Mouse (Mus musculus) left cerebral cortex, postnatal 36 days (tissue): ENCODE measurements around the gene Gramd4. TPM values are rescaled to one million over a fixed set of nuclear protein-coding genes. Genes with fewer than 3 reads are reported as not detected.
A peak's percentile ranks its signal among the peaks of the same experiment; 100 is the strongest.

Experiments
- DNase-seq, 2 experiments: peaks; one replicate each; pipeline ENCODE4 v3.0.0; 2021 to 2022; ENCODE audit warnings: low spot score in 2 of 2, mixed read lengths in 1 of 2
- intact Hi-C: fragments of 180-260 bp; cut with DNase I; formaldehyde crosslinking; loops from one replicate; pipeline ENCODE4 v1.15.1; 2025
- total RNA-seq, 2 experiments: library from RNA; stranded (reverse); gene quantifications; 2 replicates each; pipeline ENCODE4 v1.2.3; 2021

Gramd4 gene
- total RNA-seq, 2 experiments from 2014 or later, result 34.9 to 49.4 TPM

DNA sequence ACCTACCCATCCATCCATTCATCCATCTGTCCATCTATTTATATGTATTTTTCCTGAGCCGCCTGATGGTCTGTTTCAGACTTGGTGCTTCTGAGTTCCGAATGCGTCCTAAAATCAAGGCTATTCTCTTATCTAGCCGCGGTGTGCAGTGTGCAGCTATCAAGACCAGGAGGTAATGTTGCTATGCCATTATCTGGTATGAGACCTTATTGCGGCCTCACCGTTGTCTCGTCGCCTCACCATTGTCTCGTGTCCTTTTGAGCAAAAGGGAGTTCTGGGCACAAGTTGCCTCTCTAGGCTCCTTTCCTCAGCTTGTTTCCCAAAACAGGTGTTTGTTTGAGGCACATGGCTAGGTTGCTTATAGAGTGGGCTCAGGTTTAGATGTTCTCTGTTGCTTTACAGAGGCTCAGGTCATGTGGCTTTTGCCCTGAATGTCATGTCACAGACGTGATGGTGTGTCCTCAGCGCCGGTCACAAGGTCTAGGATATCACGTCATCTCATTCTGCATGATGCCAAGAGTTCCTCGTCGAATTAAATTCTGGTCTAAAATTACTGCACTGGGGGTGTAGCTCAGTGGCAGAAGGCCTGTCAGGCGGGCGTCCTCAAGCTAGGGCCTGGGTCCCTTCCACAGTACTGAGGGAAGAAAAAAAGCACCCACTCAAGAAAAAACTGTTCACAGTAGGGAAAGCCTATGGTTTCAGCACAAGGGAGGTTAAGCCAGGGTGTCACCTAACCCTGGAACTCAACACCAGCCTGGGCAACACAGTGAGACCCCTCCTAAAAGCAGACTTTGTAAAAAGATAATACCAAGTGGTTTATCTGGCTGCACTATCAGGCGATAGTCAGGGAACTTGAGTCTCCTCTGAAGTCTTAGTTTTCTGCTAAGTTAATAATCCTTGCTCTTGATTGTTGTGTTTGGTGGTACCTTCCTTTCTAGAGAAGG lies 47.2 kb downstream of the Gramd4 start:
- intact Hi-C loops, result no loop called here
- DNase-seq, result no peak

DNA sequence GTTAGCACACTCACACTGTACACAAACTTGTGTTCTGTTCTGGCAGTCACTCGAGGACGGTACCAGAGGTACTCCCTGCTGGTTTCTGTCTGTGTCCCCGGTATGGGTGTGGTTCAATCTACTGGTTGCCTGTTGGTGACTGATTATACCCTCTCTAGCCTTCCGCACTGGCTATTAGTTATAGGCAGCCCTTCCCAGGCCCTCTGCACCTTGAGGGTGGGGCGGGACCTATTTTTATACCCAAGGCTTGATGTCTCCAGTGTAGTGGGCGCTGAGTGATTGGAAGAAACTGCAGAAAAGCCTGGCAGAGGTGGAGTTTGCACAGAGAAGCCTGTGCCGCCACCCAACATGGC lies 47.8 kb downstream of the Gramd4 start:
- intact Hi-C loops, result no loop called here
- no peak for DNase-seq

DNA sequence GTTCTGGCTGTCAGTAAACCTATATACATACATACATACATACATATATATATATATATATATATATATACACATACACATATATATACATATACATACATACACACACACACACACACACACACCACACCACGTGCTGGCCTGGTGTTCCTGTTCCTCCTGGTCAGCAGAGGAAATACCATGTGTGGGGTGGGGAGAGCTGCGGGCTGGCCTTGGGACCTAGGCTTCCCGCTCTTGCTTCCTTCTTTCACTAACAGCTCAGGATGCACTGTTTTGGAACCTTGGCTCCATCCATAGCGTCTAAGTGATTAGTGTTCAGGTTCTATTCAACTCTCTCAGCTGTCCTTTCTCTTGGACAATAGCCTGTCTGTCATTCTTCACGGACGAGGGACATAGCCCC lies 48.3 kb downstream of the Gramd4 start:
- intact Hi-C loops, result no loop called here
- DNase-seq, result no peak

DNA sequence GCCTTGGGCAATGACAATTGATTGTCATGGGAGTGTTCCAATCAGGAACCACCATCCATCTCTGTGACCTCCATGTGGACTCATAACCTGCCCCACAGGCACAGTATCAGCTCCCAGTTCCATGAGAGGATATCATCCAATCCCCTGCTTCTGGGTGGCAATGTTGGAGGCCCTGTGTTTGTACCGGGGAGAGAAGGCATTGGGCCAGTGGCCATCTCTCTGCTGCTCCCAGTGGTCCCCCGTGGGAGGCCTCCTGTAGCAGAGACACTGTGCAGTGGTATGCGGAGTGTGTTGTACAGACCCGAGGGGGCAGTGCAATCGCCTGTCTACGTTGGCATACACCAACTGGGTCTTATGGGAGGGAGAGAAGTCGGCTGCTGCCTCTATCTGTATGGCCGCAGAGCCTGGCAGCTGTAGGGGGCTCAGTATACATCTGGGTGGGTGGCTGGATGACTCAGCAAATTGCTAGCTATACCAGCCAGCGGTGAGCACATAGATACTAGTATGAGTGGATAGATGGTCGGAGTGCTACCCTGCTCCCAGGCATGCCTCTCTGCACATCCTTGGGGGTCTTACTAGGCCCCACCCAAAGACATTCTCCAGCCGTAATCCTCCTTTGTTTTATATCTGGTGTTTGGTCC lies 50.5 kb downstream of the Gramd4 start:
- intact Hi-C loops, result no loop called here
- no peak for DNase-seq

DNA sequence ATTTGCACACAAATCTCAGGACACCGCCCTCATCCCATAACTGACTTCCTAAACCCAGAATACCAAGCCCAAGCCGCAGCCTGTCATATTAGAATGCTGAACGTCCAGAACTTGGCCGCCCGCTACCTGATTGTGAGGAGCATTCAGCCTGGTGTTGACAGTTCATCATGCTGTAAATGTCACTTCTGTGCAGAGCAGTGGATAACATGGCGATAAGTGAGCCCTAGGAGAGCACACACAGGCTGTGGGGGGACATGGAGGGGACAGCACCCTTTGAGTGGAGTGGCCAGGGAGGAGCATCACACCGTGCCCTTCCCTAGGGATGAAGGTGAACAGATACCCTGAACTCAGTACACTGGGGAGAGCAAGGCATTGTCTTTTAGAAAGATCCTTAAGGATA lies 51.8 kb downstream of the Gramd4 start:
- intact Hi-C loops, result no loop called here
- DNase-seq, result no peak

DNA sequence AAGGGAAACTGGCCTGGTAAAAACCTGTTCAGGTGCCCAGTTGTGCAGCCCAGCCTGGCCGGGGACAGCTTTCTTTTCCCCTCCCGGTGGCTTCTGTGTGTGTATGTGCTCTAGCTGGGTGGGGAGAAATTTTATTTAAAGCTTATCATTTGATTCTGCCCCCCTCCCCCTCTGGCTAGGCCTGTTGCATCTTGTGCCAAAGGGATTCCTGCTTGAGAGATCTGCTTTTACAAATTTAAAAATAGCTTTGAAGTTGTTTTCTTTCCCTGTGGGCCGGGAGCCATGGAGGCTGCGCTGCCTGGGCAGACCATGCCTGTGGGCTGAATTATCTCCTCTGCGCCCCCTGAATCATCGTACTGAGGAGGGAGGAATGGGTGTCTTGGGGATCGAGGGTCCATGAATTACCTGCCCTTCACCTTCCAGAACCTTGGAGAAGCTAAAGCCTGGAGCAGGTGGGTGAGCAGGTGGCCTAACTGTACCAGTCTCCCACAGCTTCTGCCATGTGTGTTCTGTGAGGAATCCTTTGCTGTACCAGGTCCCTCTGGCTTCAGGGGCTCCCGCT lies 52.2 kb downstream of the Gramd4 start:
- DNase-seq, result peak; percentile 62 to 66
- intact Hi-C loops, result no loop called here

DNA sequence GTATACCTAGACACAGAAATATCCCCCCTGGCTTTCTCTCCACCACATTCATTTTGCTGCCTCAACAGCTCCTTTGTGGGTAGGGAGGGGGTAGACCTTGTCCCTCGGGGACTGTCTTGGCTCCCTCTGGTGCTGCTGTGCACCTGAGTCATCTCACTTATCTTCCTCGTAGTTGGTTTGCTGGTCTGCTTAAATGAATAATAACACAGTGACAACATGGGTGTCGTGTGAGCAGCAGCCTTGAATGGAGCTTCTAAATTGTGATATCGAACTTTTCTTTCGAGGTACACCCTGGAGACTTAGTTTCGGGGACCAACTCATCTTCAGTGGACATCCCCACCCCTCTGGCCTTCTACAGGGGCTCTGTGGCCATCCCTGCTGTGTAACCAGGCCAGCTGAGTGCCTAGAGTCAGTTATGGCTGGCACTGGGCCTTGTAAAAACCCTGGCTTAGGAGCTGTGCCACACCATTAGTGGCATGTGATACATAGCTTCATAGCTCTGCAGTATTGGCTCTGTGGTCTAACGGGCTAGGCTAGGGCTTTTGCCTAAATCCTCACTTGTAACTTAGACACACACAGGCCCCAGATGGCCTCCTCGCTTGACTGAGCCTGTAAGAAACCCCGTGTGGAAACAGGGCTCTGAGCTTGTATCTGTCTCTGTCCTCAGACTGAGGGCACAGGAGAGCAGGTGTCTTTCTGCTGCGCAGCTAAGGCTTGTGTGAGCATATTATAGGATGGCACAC lies 53.0 kb downstream of the Gramd4 start:
- intact Hi-C loops, result no loop called here
- DNase-seq, result no peak

DNA sequence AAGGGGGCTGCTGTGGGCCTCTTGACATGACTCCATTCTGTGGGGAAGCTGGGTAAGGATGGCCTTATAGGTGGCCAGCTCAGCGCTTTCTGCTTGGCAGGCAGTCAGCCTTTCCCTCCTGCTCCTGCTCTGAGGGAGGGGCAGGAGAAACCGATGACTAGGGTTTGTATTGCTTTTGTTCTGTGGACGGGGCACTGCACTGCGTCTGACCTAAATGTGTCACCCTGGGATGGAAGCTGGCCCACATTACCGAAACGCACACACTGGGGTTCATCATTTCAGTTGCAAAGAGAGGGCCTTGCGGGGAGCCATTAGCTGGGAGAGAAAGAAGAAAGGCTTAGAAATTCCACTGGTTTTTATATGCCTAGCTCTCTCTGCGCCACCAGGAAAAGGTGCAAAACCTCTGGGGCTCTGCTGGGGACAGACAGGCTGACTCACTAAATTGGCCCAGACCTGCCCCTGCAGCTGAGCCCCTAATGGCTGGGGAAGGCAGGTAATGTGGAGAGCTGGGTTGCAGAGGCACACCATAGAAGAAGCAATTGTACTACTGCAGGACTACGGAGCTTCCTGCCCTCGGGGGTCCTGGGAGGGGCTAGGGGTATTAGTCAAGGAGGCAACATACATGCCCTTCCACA lies 55.3 kb downstream of the Gramd4 start:
- intact Hi-C loops, result no loop called here
- no peak for DNase-seq

DNA sequence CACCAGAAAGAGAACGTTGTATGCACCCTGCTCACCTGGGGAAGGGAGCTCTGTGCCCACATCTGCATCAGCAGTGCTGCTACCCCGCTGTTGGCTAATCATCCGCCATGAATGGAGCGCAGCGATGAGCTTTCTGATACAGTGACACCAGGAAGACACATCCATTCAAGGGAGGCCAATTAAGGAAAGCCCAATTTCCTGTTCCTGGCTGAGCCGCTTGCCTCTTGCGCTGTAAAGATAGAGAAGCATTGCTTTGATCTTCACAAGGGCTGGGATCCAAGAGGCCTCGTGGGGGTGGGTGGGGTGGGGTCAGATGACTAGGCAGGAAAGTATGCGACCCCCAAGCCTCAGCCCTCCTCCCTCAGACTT lies 55.8 kb downstream of the Gramd4 start:
- DNase-seq, result no peak
- intact Hi-C loops, result no loop called here

DNA sequence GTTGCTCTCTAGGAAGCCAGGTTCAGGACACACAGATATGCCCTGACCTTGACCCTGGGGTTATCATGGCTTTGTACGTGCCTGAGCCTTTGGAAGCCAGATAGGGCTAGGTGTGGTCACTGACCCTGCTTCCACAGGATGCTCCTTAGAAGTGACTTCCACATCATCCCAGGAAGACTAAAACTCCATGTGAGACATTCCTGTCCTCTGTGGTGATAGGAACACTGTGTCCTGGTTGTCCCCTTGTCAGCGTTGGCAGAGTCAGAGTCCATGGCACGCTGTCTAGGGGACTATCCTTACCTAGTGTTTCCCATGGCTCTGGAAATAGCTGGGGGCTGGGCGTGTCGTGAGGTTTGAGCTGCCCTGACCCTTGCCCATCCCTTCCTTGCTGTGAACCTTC lies 58.9 kb downstream of the Gramd4 start:
- intact Hi-C loops, result no loop called here
- DNase-seq, result no peak

DNA sequence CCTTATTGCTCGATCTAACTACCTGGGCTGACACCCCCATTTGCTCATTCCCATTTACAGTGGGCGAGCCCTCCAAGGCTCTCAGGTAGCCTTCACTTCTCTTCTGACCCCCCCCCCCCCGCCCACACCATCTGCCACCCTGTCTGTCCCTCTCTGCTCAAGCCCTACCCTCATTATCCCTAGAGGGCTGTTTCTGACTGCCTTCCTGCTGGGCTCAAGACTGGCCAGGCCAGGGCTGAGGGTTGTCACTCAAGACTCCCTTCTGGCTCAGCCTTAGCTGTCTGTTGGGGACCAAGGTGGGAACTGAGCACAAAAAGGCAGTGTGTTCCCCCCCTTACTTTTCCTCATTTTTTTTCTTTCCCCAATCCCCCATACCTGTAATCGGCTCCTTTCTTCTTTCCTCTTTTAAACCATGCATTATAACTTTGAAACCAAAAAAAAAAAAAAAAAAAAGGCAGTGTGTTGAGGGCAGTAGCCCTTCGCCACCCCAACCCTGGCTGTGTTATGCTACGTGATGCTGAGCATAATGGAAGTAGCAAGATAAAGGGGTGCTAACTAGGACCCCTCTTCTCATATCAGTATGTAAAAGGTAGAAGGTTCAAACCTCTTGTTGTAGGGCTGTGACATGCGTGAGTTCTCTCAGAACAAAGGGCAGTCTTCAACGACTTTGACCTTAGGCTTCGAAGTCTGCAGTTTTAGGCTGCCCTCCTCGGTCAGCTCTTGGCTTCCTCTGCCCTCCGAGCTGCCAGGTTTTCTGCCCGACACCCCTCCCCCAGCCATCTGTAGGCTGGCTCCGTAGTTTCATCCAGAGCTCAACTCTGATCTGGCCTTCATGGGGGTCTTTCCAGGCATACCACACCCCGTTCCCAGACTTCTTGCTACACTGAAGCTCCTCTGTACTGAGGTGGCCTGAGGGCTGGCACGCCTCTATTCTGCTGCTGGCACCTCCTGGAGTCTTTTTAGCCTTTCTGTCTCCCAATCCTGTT lies 59.9 kb downstream of the Gramd4 start:
- DNase-seq, result no peak
- intact Hi-C loops, result no loop called here

DNA sequence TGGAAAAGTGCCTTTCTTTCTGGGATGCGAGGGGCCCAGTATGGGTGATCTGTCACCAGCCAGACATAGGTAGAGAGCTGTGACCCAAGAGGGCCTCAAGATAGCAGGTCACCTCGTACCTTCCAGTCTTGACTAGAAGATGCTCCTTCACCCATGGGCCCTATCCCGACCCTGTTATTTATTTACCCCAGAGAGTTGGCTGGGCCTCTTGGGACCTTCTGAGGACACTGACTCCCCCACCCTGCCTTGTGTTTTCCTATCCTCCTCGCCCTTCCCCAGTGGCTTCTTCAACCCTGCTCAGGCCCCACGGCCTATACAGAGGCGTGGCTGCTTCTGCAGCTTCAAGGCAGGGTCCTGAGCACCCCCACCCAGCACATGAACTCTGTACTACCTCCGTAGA lies 61.7 kb downstream of the Gramd4 start:
- intact Hi-C loops, result no loop called here
- DNase-seq, result no peak

DNA sequence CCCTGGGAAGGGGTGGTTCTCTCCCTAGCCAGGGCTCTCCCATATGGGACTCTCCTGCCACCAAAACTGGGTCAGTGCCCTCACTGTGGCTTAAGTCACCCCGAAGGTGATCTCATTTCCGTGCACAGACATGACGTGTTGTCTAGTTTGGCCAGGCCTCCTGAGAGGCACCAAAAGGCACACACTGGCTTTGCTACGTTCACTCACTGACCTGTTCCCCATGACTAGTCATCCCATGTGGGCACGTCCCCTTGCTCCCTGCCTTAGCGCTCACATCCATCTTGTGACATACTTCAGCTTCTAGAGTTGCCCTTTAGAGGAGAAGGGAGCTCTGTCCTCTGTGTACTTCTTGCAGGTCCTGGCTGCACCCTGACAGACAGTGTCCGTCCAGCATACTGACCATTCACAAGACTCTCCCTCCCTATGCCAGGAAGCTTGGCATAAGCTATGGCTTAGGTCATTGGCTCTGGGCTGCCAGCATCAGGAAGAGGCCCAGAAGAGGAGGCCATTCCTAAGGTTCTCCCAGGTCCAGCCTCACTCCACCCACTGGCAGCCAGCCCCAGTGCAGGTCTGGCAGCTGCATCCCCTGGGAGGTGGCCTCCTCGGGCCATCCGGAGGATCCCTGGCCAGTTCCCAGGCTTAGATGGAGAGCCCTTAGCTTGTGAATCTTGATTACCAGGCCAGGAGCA lies 64.9 kb downstream of the Gramd4 start:
- intact Hi-C loops, result loop anchor here (5.0 kb wide), 2 partner anchors 35 to 225 kb away; no protein-coding TSS in a partner anchor
- no peak for DNase-seq

DNA sequence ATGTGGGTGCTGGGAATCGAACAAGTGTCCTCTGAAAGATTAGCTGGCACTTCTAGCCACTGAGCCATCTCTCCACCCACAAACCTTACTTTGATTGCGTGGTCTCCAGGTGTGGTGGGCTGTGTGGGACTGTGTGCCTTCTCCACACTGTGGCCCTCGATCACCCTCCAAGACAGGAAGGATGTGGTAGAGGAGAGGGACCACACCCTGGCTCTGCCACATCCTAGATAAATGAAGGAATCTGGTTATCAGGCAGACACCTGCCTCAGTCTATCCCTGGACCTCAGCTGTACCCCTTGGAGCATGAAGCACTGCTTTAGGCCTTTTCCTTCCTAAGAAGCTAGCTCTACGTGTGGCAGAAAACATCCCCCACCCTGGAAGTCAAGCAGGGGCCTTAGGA lies 65.9 kb downstream of the Gramd4 start:
- no peak for DNase-seq
- intact Hi-C loops, result loop anchor here (5.0 kb wide), 2 partner anchors 36 to 226 kb away; no protein-coding TSS in a partner anchor

DNA sequence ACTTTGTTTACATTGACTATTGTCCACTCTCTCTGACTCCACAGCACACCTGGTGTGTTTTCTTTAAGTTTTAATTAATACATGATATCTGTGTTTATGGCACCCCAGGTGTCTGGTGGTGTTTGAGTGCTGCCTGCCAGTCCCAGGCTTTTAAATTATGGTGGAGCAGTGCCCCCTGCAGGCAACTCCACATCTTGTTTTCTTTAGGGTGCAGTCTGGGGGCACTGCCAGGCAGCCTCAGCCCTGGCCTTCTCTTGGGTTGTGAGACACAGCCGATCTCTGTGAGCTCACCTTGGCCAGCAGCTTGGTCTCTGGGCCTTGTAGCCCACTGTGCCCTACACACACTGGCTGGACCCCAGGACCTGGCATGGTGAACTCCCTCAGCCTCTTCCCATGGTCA lies 66.9 kb downstream of the Gramd4 start:
- intact Hi-C loops, result loop anchor here (1.0 to 5.0 kb wide), 3 partner anchors 37 to 227 kb away; no protein-coding TSS in a partner anchor
- peak; percentile 57 to 65 for DNase-seq

DNA sequence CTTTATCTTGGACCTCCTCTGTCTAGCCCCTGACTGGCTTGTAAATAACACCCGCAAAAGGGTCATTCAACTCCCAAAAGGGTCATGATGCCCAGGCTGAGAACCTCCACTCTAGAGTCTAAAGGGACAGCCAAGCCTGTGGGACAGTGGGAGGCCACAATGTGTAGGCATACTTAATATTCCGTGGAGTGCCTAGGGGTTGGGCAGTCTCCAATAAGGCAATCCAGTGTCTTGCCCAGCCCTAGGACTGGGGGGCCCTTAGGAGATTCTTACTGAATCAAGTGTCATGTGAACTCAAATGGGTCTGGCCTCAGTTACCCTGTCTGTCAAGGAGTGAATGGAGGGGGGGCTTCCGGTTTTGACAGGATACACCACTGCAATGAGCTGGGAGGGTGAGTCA lies 71.5 kb downstream of the Gramd4 start:
- DNase-seq, result no peak
- intact Hi-C loops, result no loop called here

DNA sequence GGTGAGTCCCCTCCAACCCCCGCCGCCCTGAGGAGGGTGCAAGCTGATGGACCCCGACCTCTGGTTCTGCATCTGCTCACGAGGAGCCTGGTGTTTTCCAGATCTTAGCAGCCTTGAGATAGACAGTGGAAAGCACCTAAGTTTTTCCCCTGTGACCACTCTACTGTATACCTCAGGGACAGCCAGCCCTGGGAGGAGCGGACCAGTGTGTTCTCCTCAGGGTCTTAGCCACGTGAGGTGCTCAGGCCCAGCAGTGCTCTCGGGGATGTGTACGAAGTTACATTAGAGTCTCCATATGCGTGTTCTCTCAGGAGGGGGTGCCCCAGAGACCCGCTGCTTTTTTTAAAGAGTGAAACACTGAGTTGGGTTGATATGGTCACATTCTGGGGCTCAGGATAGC lies 73.2 kb downstream of the Gramd4 start:
- intact Hi-C loops, result no loop called here

More for the DNA sequence above, 73.2 kb downstream of the Gramd4 start:
- no peak for DNase-seq
